Mouse (Mus musculus): ENCODE results near the gene Wscd2. TPM values are rescaled to one million over a fixed set of nuclear protein-coding genes. Genes with fewer than 3 reads are reported as not detected.

Gene Wscd2
- 10.3 and 13.6 TPM in 2 replicates for polyA plus RNA-seq (2012; rRNA removed)

DNA sequence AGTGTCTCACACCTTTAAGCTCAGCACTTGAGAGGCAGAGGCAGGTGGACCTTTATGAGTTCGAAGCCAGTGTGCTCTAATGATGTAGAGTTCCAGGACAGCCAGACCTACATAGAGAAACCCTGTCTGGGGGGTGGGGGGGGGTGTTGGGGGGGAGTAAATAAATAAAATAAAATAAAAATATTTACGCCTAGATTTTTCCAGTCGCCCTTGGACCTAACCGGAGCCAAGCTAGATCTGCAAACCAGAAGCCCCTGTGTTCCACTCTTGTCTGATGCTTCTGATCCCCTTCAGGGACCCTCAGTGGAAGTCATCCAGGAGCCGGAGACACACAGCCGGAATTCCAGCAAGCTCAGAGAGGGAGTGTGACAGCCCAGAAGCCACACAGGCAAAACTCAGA is at the start of gene Wscd2:
TSS of gene Wscd2 (plus strand) at position 301 of the 400 bp plus-strand sequence.
- no peaks in the 10 kb centered on the region for H3K36me3 ChIP-seq (ENCODE audit: control insufficient read depth, insufficient read depth, low read length)
- no peak within 1 kb of the TSS for H3K27ac ChIP-seq (ENCODE audit: control insufficient read depth, insufficient read depth, low read depth, low read length)
- no peak within 1 kb of the TSS for H3K4me3 ChIP-seq (ENCODE audit: control insufficient read depth, low read depth, low read length)
- H3K27me3 ChIP-seq (ENCODE audit: control insufficient read depth, insufficient read depth, low read length) = no peaks in the 10 kb centered on the region
- no peaks in the 10 kb centered on the region; the same call in 1 of the 2 replicates for H3K4me1 ChIP-seq (ENCODE audit: control insufficient read depth, insufficient read depth, low read length)
- TF ChIP-seq CTCF (IDR thresholded peaks at IDR 0.05; ENCODE audit: control insufficient read depth, insufficient read depth, insufficient replicate concordance, low read depth, low read length) = no peak
- TF ChIP-seq POLR2A (IDR thresholded peaks at IDR 0.05; ENCODE audit: control insufficient read depth, low read depth, low read length) = no peak

DNA sequence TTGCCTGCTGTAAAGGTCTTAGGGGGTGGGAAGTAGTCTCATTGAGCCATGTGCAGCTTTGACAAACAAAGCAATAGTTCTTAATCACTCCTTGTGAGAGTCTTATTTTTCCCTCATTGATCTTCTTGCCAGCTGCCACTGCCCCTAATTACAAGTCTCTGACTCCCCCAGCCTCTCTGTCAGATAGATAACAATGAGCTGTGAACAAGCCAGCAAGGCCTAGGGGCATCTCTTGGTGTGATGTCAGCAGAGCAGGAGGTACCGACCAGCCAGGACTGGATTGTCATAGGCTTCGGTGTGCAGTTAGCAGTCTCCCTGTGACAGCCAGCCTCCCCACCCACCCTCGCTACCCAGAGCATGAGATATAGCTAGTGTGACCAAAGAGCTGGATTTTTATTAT is 48.0 kb upstream of the Wscd2 start:
- TF ChIP-seq POLR2A (IDR thresholded peaks at IDR 0.05; ENCODE audit: control insufficient read depth, low read depth, low read length) (no peak), CTCF (IDR thresholded peaks at IDR 0.05; ENCODE audit: control insufficient read depth, insufficient read depth, insufficient replicate concordance, low read depth, low read length) (no peak)
- no peak overlapping the region for H3K4me3 ChIP-seq (ENCODE audit: control insufficient read depth, low read depth, low read length)
- no peaks in the 10 kb centered on the region for H3K4me1 ChIP-seq (ENCODE audit: control insufficient read depth, insufficient read depth, low read length)
- no peaks in the 10 kb centered on the region for H3K36me3 ChIP-seq (ENCODE audit: control insufficient read depth, insufficient read depth, low read length)
- H3K27me3 ChIP-seq (ENCODE audit: control insufficient read depth, insufficient read depth, low read length) = no peaks in the 10 kb centered on the region
- no peak overlapping the region for H3K27ac ChIP-seq (ENCODE audit: control insufficient read depth, insufficient read depth, low read depth, low read length)

DNA sequence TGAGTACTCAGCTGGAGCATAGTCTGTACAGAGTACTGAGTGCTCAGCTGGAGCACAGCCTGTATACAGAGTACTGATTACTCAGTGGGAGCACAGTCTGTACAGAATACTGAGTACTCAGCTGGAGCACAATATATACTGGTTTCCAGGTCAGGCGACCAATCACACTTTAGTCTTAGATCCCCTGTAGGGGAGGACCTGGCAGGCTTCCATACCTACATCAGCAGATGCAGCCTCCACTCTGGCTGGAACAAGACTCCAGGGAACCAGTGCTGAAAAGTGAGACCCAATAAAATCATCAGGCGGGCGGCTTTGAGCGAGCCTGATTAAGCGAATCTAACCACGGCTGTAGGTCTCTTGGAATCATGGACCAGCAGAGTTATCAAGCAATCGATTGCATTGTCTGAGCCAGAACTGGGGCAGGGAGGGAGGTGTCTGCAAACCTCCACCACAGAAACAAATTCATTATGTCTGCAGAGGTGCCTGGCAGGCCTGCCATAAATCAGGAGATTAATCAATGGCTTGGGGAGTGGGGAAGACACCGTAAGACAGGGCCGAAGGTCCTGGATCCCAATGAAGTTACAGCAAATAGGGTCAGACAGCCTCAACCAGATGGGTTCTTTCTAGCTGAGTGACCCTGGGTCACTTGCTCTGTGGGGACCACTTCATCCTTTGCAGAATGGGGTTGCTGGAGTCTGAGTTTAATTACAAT is 42.0 kb upstream of the Wscd2 start:
- Histone ChIP-seq H3K27ac (ENCODE audit: control insufficient read depth, insufficient read depth, low read depth, low read length) (no peak overlapping the region), H3K4me3 (ENCODE audit: control insufficient read depth, low read depth, low read length) (no peak overlapping the region), H3K4me1 (ENCODE audit: control insufficient read depth, insufficient read depth, low read length) (no peaks in the 10 kb centered on the region), H3K36me3 (ENCODE audit: control insufficient read depth, insufficient read depth, low read length) (no peaks in the 10 kb centered on the region), H3K27me3 (ENCODE audit: control insufficient read depth, insufficient read depth, low read length) (no peaks in the 10 kb centered on the region)
- no peak for TF ChIP-seq POLR2A (IDR thresholded peaks at IDR 0.05; ENCODE audit: control insufficient read depth, low read depth, low read length)
- no peak for TF ChIP-seq CTCF (IDR thresholded peaks at IDR 0.05; ENCODE audit: control insufficient read depth, insufficient read depth, insufficient replicate concordance, low read depth, low read length)

DNA sequence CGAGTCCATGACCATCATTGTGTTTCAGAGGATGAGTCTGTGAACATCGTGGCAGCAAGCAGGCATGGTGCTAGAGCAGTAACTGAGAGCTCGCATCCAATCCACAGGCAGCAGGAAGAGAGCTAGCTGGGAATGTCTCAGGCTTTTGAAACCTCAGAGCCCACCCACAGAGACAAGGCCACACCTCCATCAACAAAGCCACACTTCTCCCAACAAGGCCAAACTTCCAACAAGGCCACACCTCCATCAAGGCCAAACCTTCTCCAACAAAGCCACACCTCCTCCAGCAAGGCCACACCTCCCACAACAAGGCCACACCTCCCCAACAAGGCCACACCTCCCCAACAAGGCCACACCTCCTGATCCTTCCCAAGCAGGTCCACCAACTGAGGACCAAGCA is 40.8 kb upstream of the Wscd2 start:
- no peak for TF ChIP-seq CTCF (IDR thresholded peaks at IDR 0.05; ENCODE audit: control insufficient read depth, insufficient read depth, insufficient replicate concordance, low read depth, low read length)
- TF ChIP-seq POLR2A (IDR thresholded peaks at IDR 0.05; ENCODE audit: control insufficient read depth, low read depth, low read length) = no peak
- Histone ChIP-seq H3K4me1 (ENCODE audit: control insufficient read depth, insufficient read depth, low read length) (no peaks in the 10 kb centered on the region), H3K27ac (ENCODE audit: control insufficient read depth, insufficient read depth, low read depth, low read length) (no peak overlapping the region), H3K36me3 (ENCODE audit: control insufficient read depth, insufficient read depth, low read length) (no peaks in the 10 kb centered on the region), H3K27me3 (ENCODE audit: control insufficient read depth, insufficient read depth, low read length) (no peaks in the 10 kb centered on the region), H3K4me3 (ENCODE audit: control insufficient read depth, low read depth, low read length) (no peak overlapping the region)

DNA sequence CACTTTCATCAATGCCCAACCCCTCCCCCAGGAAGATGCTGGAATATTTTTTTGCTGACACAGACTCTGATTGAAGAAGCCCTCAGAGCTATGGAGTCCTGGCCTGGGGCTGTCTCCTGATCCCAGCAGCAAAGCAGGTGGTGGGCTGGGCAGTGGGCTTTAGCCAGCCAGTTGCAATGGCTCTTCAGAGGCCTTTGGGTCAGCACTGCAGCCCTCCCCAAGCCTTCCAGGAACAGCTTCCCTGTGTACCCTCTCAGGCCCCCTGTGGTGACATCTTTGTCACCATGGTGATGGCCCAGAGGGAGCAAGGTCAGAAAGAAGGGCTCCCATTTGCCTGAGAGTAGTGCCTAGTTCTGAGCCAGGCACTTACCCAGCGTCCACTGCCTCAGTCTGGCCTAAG is 37.4 kb upstream of the Wscd2 start:
- Histone ChIP-seq H3K27me3 (ENCODE audit: control insufficient read depth, insufficient read depth, low read length) (no peaks in the 10 kb centered on the region), H3K36me3 (ENCODE audit: control insufficient read depth, insufficient read depth, low read length) (no peaks in the 10 kb centered on the region), H3K4me1 (ENCODE audit: control insufficient read depth, insufficient read depth, low read length) (no peaks in the 10 kb centered on the region), H3K27ac (ENCODE audit: control insufficient read depth, insufficient read depth, low read depth, low read length) (no peak overlapping the region), H3K4me3 (ENCODE audit: control insufficient read depth, low read depth, low read length) (no peak overlapping the region)
- no peak for TF ChIP-seq CTCF (IDR thresholded peaks at IDR 0.05; ENCODE audit: control insufficient read depth, insufficient read depth, insufficient replicate concordance, low read depth, low read length)
- no peak for TF ChIP-seq POLR2A (IDR thresholded peaks at IDR 0.05; ENCODE audit: control insufficient read depth, low read depth, low read length)

DNA sequence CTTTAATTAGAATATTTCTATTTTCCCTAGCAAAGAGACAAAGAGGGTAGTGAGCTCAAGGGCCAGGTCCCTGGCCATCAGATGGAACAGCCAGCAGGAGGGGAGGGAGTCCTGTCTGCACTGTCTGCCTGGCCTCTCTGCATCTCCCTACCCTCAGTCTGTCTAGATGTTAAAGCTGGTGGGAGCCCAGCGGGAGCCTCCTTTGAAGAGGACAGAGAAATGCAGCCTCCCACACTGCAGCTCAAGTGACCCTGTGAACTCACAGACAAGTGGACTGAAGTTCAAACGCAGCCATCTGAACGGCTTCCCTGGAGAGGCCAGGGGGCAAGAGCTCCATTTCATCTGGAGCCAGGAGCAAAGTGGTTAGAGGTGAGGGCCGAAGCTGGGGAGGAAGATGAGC is 36.8 kb upstream of the Wscd2 start:
- TF ChIP-seq POLR2A (IDR thresholded peaks at IDR 0.05; ENCODE audit: control insufficient read depth, low read depth, low read length) = no peak
- TF ChIP-seq CTCF (IDR thresholded peaks at IDR 0.05; ENCODE audit: control insufficient read depth, insufficient read depth, insufficient replicate concordance, low read depth, low read length) = no peak
- no peaks in the 10 kb centered on the region for H3K36me3 ChIP-seq (ENCODE audit: control insufficient read depth, insufficient read depth, low read length)
- H3K27me3 ChIP-seq (ENCODE audit: control insufficient read depth, insufficient read depth, low read length) = no peaks in the 10 kb centered on the region
- no peak overlapping the region for H3K27ac ChIP-seq (ENCODE audit: control insufficient read depth, insufficient read depth, low read depth, low read length)
- no peak overlapping the region for H3K4me3 ChIP-seq (ENCODE audit: control insufficient read depth, low read depth, low read length)
- no peaks in the 10 kb centered on the region for H3K4me1 ChIP-seq (ENCODE audit: control insufficient read depth, insufficient read depth, low read length)

DNA sequence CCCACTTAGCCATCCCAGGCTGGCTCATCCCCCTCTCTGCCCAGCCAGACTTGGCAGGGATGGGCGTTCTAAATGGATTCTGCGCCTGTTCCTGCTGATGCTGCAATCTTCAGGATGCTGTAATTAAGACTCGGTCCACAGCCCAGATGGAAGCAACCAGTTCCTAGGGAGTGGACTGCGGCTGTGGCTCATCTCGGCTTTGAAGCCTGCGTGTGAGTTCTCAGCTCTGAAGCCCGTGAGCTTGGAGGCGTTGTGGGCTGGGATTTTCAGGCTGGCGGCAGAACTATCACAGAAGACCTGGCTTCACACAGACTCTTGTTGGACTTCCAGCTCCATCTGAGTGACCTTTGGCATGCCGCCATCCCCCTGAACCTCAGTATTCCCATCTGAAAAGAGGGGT is 34.1 kb upstream of the Wscd2 start:
- TF ChIP-seq CTCF (IDR thresholded peaks at IDR 0.05; ENCODE audit: control insufficient read depth, insufficient read depth, insufficient replicate concordance, low read depth, low read length) = no peak
- Histone ChIP-seq H3K4me1 (ENCODE audit: control insufficient read depth, insufficient read depth, low read length) (peaks cover 2% of the 10 kb centered on the region; the same call in 1 of the 2 replicates), H3K36me3 (ENCODE audit: control insufficient read depth, insufficient read depth, low read length) (no peaks in the 10 kb centered on the region), H3K27ac (ENCODE audit: control insufficient read depth, insufficient read depth, low read depth, low read length) (no peak overlapping the region), H3K27me3 (ENCODE audit: control insufficient read depth, insufficient read depth, low read length) (no peaks in the 10 kb centered on the region), H3K4me3 (ENCODE audit: control insufficient read depth, low read depth, low read length) (no peak overlapping the region)

All from testis, adult 2 months (tissue).